Mouse (Mus musculus): ENCODE results near the gene Olfr1423. TPM values are rescaled to one million over a fixed set of nuclear protein-coding genes. Genes with fewer than 3 reads are reported as not detected.

Olfr1423 gene
- polyA plus RNA-seq, 1 experiment: not detected

- Histone ChIP-seq H3K27ac (replicated peaks; ENCODE audit: low read depth, low read length) (no peak overlapping the region), H3K4me3 (ENCODE audit: insufficient read depth, low read depth, low read length) (peak overlapping the region; percentile 75), H3K4me1 (ENCODE audit: control insufficient read depth, insufficient read depth, insufficient read length, low read length) (no peaks in the 10 kb centered on the region)
Observed at GRCm38 (mm10) chr19:12010916-12011559, 30.1 kb downstream of the Olfr1423 start.

GRCm38 (mm10) chr19:12010281-12010771 lies 30.8 kb downstream of the Olfr1423 start:
- Histone ChIP-seq H3K4me3 (ENCODE audit: insufficient read depth, low read depth, low read length) (peak overlapping the region; percentile 75), H3K27ac (replicated peaks; ENCODE audit: low read depth, low read length) (peak overlapping the region; percentile 45), H3K4me1 (ENCODE audit: control insufficient read depth, insufficient read depth, insufficient read length, low read length) (no peaks in the 10 kb centered on the region)

- H3K4me3 ChIP-seq (ENCODE audit: insufficient read depth, low read depth, low read length): peak overlapping the region; percentile 75
- peak overlapping the region; percentile 45 for H3K27ac ChIP-seq (replicated peaks; ENCODE audit: low read depth, low read length)
- peaks cover under 1% of the 10 kb centered on the region; the same call in 1 of the 2 replicates for H3K4me1 ChIP-seq (ENCODE audit: control insufficient read depth, insufficient read depth, insufficient read length, low read length)
Observed at GRCm38 (mm10) chr19:12009501-12010280, 31.4 kb downstream of the Olfr1423 start.

DNA sequence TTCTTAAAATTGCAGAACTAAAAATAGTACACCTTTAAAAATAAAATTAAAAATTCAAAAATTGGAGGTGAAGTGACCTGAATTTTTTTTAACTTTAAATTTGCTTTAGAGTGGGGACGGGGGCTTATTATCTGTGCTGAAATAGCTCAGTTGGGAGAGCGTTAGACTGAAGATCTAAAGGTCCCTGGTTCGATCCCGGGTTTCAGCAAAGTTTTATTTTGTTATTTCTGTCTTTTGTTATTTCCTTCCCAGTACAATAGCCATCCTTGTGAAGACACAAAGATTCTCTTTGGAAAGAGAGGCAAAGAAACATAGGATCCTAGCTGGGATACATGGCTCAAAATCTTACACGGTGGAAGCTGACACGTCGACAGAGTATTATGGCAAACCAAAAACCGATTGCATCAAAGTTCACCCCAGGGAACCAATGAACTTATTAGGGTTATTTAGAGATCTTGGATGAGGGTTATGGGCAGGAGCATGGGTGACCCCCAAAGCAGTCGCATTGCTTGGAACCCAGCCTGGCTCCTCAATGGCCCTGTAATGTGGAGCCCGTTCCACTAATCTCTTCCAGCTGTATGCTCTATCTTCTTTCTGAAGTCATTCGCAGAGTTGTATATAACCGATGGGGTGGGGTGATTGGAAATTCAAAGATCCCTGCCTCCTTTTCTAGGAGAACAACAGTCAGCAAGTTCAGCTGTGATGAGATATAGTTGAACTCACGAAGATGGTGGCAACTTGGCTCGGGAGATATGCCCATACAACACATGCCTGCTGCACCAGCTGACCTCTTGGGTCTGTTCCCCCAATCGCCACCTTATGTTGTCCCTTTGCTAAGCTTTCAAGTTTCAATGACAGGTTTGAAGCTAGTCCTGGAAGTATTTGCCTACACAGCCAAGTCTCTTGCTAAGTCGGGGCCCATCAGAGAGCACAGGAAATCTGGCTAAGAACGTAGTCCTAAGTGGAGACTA lies 32.4 kb downstream of the Olfr1423 start:
- Histone ChIP-seq H3K4me1 (ENCODE audit: control insufficient read depth, insufficient read depth, insufficient read length, low read length) (peaks cover 5% of the 10 kb centered on the region; the same call in 1 of the 2 replicates), H3K27ac (replicated peaks; ENCODE audit: low read depth, low read length) (no peak overlapping the region), H3K4me3 (ENCODE audit: insufficient read depth, low read depth, low read length) (no peak overlapping the region)

DNA sequence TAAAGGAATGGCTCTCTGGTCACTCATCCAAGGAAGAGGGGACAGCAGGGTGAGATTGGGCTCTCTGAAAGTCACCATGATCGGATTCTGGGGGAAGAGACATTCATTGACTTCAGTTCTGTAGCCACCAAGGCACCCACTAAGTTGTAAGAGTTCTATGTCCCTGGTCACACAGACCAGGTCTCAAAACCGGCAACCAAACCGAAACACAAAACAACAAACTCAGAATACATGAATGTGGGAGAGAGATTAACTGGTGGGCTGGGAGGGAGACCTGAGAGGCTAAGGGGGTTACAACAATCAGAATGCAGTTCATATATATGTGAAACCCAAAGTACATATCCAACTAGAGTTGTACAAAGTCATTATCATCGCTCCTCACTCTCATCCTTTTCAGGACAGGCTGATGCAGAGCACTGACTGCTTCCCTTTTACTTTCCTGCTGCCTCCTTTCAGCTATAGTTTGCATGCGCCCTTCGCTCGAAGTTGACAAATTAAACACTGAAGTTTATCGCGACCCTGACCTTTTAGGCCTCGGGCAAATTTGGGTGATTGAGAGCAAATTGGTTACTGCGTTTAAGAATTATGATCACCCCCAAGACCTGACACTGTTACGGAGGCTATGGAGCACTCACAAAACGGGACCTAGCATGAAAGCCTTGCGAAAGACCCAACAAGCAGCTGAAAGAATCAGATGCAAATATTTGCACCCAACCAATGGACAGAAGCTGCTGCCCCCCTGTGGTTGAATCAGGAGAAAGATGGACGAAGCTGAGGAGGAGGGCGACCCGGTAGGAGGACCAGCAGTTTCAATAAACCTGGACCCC lies 33.8 kb downstream of the Olfr1423 start:
- Histone ChIP-seq H3K4me3 (ENCODE audit: insufficient read depth, low read depth, low read length) (0 out of 2 replicates have a peak overlapping the region, but pooled peaks have one; percentile 24), H3K4me1 (ENCODE audit: control insufficient read depth, insufficient read depth, insufficient read length, low read length) (peaks cover 5% of the 10 kb centered on the region; the same call in 1 of the 2 replicates), H3K27ac (replicated peaks; ENCODE audit: low read depth, low read length) (no peak overlapping the region)

DNA sequence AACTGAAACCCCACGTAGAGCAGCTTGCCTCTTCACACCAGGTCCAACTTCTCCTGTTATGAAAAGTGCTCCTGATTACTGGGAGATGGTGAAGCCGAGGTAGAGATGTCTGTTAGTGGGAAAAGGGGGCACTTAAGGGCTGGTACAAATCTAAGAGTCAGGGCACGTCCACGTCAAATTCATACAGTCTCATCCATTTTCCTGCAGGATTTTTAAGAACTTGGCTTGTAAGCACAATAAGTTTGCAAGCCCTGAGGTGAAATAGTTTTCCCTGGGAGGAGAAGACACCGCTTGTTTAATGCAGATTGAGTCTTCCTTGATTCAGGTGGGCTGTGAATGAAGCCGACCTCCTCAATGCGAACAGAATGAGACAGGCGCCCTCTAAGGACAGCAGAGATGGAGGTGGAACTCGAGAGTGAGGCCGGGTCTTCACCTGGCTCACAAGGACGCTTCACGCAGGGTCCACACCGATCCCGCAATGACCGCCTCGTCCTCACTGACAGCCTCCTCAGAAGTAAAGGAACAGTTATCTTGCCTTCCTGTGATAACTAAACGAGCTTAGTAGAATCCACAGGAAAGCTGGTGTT lies 34.7 kb downstream of the Olfr1423 start:
- H3K4me1 ChIP-seq (ENCODE audit: control insufficient read depth, insufficient read depth, insufficient read length, low read length): peaks cover 5% of the 10 kb centered on the region; the same call in 1 of the 2 replicates
- no peak overlapping the region for H3K27ac ChIP-seq (replicated peaks; ENCODE audit: low read depth, low read length)
- H3K4me3 ChIP-seq (ENCODE audit: insufficient read depth, low read depth, low read length): peak overlapping the region; percentile 98

- Histone ChIP-seq H3K4me3 (ENCODE audit: insufficient read depth, low read depth, low read length) (peak overlapping the region; percentile 98), H3K27ac (replicated peaks; ENCODE audit: low read depth, low read length) (peak overlapping the region; percentile 80), H3K4me1 (ENCODE audit: control insufficient read depth, insufficient read depth, insufficient read length, low read length) (peaks cover 5% of the 10 kb centered on the region; the same call in 1 of the 2 replicates)
Observed at GRCm38 (mm10) chr19:12005376-12006360, 35.4 kb downstream of the Olfr1423 start.

GRCm38 (mm10) chr19:12004216-12005008 lies 36.7 kb downstream of the Olfr1423 start:
- peak overlapping the region; percentile 34 for H3K4me3 ChIP-seq (ENCODE audit: insufficient read depth, low read depth, low read length)
- H3K4me1 ChIP-seq (ENCODE audit: control insufficient read depth, insufficient read depth, insufficient read length, low read length): peaks cover 5% of the 10 kb centered on the region; the same call in 1 of the 2 replicates
- no peak overlapping the region for H3K27ac ChIP-seq (replicated peaks; ENCODE audit: low read depth, low read length)

GRCm38 (mm10) chr19:12003568-12003967 lies 37.5 kb downstream of the Olfr1423 start:
- H3K4me1 ChIP-seq (ENCODE audit: control insufficient read depth, insufficient read depth, insufficient read length, low read length): peaks cover 5% of the 10 kb centered on the region; the same call in 1 of the 2 replicates
- no peak overlapping the region for H3K27ac ChIP-seq (replicated peaks; ENCODE audit: low read depth, low read length)
- no peak overlapping the region for H3K4me3 ChIP-seq (ENCODE audit: insufficient read depth, low read depth, low read length)

- Histone ChIP-seq H3K27ac (replicated peaks; ENCODE audit: low read depth, low read length) (no peak overlapping the region), H3K4me3 (ENCODE audit: insufficient read depth, low read depth, low read length) (no peak overlapping the region), H3K4me1 (ENCODE audit: control insufficient read depth, insufficient read depth, insufficient read length, low read length) (peaks cover 5% of the 10 kb centered on the region; the same call in 1 of the 2 replicates)
Observed at GRCm38 (mm10) chr19:12002791-12003190, 38.3 kb downstream of the Olfr1423 start.

DNA sequence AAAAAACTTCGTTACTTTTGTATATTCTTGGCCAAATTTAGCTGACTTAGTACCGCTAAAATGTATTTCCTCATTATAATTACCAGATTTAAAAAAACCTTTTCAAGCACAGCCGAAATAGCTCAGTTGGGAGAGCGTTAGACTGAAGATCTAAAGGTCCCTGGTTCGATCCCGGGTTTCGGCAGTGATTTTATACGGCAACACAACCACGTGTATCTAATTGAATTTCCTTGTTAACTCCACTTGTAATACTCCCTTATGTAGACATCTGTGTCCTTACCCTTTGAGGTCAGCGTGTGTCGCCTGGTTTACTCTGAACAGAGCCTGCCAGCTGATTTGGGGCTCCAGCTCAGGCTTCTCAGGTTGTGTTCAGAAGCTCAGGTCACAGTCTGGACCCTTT lies 39.0 kb downstream of the Olfr1423 start:
- Histone ChIP-seq H3K4me3 (ENCODE audit: insufficient read depth, low read depth, low read length) (no peak overlapping the region), H3K27ac (replicated peaks; ENCODE audit: low read depth, low read length) (no peak overlapping the region)

GRCm38 (mm10) chr19:12001686-12002085 lies 39.4 kb downstream of the Olfr1423 start:
- H3K4me1 ChIP-seq (ENCODE audit: control insufficient read depth, insufficient read depth, insufficient read length, low read length): peaks cover 5% of the 10 kb centered on the region; the same call in 1 of the 2 replicates
- no peak overlapping the region for H3K27ac ChIP-seq (replicated peaks; ENCODE audit: low read depth, low read length)
- H3K4me3 ChIP-seq (ENCODE audit: insufficient read depth, low read depth, low read length): no peak overlapping the region

More for the DNA sequence above, 39.0 kb downstream of the Olfr1423 start:
- peaks cover 5% of the 10 kb centered on the region; the same call in 1 of the 2 replicates for H3K4me1 ChIP-seq (ENCODE audit: control insufficient read depth, insufficient read depth, insufficient read length, low read length)
